Mouse (Mus musculus) heart, postnatal 0 days (tissue): ENCODE data around the gene Milr1.

Source experiments
- CTCF ChIP-seq: IDR thresholded peaks from 2 replicates; pipeline ENCODE4 v1.5.1; 2016; ENCODE audit warnings: antibody characterized with exemption, control low read depth, low read depth
- EP300 ChIP-seq: IDR thresholded peaks from 2 replicates; pipeline ENCODE4 v1.6.1; 2016; ENCODE audit warnings: antibody characterized with exemption, low read depth

DNA sequence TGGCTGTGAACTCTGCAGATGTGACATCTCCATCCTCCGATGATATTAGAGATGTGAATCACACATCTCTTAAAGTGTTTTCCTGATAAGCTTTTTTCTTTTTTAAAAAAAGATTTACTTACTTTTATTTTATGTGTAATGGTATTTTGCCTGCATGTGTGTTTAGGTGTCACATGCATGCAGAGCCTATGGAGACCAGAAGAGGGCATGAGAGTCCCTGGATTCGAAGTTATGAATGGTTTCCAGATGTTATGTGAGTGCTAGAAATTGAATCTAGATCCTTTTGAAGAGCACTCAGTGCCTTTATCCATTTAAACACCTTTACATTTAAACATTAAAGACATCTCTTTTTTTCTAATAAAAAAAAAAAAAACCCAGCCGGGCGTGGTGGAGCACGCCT is 6.1 kb upstream of the Milr1 start:
- TF ChIP-seq EP300 (no peak), CTCF (peak; percentile 29)
